Mouse (Mus musculus) thymus, adult 2 months (tissue): Measurements from ENCODE around the gene Txndc9. TPM values are rescaled to one million over a fixed set of nuclear protein-coding genes. Genes with fewer than 3 reads are reported as not detected.

ENCODE experiments used
- DNase-seq: peaks from one replicate; pipeline ENCODE4 v3.0.0; 2021
- H3K27ac ChIP-seq: fragments of 200-500 bp; 2 replicates; pipeline ENCODE4 v1.5.1; 2012; ENCODE audit warnings: low read length, control low read depth; ENCODE audit not compliant: control insufficient read depth, insufficient read depth
- H3K27me3 ChIP-seq: fragments of 200-500 bp; 2 replicates; pipeline ENCODE4 v1.6.1; 2012; ENCODE audit warnings: mild to moderate bottlenecking, low read length, moderate library complexity, mixed read lengths; ENCODE audit not compliant: control insufficient read depth, insufficient read depth
- H3K36me3 ChIP-seq: fragments of 200-500 bp; 2 replicates; pipeline ENCODE4 v1.6.1; 2012; ENCODE audit warnings: mild to moderate bottlenecking, low read length, moderate library complexity; ENCODE audit not compliant: control insufficient read depth, insufficient read depth
- H3K4me1 ChIP-seq: fragments of 200-500 bp; replicated peaks from 2 replicates; pipeline ENCODE4 v1.6.1; 2012; ENCODE audit warnings: low read length; ENCODE audit not compliant: control insufficient read depth, insufficient read depth
- H3K4me3 ChIP-seq: fragments of 200-500 bp; 2 replicates; pipeline ENCODE4 v1.5.1; 2012; ENCODE audit warnings: mild to moderate bottlenecking, low read length, control low read depth, moderate library complexity; ENCODE audit not compliant: control insufficient read depth, insufficient read depth
- CTCF ChIP-seq: fragments of 200-500 bp; IDR thresholded peaks from 2 replicates; pipeline ENCODE4 v1.5.1; 2012; ENCODE audit warnings: mild to moderate bottlenecking, control low read depth, low read length, moderate library complexity, borderline replicate concordance; ENCODE audit not compliant: control insufficient read depth, poor library complexity, insufficient read depth; ENCODE audit errors: extremely low read depth
- POLR2A ChIP-seq: fragments of 200-500 bp; IDR thresholded peaks from 2 replicates; pipeline ENCODE4 v1.6.1; 2012; ENCODE audit warnings: mild to moderate bottlenecking, low read length, control low read depth, moderate library complexity; ENCODE audit not compliant: control insufficient read depth, poor library complexity, insufficient read depth; ENCODE audit errors: extremely low read depth
- WGBS: fragments of 180-500 bp; shearing (Covaris S2); methylation state at CpG from one replicate; pipeline ENCODE4 v1.1.7; 2018; 5-methylcytosine and 5-hydroxymethylcytosine counted together
- polyA plus RNA-seq: library from polyadenylated mRNA; depleted of rRNA; stranded (reverse); fragments of >200 nt; gene quantifications from 2 replicates; pipeline ENCODE4 v1.2.3, GENCODE M21; 2012

The Txndc9 gene
- polyA plus RNA-seq, 1 experiment: 15.3 TPM

DNA sequence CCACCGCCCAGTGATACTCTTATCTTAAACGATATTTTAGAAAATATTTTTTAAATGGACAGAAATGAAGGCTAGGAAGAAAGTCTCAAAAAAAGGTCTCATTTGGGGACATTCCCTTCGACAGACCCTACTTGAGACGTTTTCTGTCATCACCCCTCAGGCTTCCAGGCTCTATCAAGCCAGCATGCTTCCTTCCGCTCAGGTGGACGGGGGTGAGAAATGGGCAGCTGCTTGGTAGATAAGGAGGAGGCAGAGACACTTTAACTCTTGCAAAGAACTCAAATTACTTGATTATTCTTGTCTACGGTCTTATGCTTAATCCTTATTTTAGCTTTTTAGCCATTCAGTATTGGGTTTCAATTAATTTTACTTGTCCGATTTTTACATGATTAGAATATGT is 3.2 kb upstream of the Txndc9 start:
- WGBS: 96% methylated on average over 8 of the region's 8 CpGs
- no peak for TF ChIP-seq CTCF

DNA sequence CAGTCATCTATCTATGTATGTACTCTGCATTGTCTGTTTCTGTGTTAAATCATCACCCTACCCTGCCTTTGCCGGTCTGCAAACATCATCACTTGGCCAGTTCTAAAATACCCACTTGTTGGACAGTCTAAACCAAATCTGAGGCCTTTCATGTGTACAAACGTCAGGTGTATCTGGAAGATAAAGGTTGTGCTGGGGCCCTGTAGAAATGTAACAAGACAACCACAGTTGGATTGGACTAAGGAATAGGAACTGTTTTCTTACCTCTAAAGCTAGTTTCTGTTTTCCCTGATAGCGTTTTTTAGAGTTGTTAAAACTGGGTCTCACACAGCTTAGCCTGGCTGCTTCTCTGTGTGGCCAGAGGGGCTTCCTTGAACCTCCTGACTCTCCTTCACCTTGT is 1.9 kb upstream of the Txndc9 start:
- H3K27ac ChIP-seq: no peak overlapping the region
- WGBS: 71% methylated on average over 3 of the region's 3 CpGs
- H3K4me1 ChIP-seq: 0 out of 2 replicates have a peak, but pooled peaks cover 2% of the 10 kb centered on the region
- no peak for DNase-seq
- peaks cover 8% of the 10 kb centered on the region for H3K36me3 ChIP-seq
- no peak for TF ChIP-seq CTCF
- no peak for TF ChIP-seq POLR2A
- H3K4me3 ChIP-seq: no peak overlapping the region
- no peaks in the 10 kb centered on the region for H3K27me3 ChIP-seq

More for the DNA sequence above, 3.2 kb upstream of the Txndc9 start:
- H3K4me3 ChIP-seq: no peak overlapping the region
- H3K27me3 ChIP-seq: no peaks in the 10 kb centered on the region
- DNase-seq: no peak
- no peaks in the 10 kb centered on the region for H3K36me3 ChIP-seq
- no peak overlapping the region for H3K27ac ChIP-seq
- 0 out of 2 replicates have a peak, but pooled peaks cover 2% of the 10 kb centered on the region for H3K4me1 ChIP-seq

DNA sequence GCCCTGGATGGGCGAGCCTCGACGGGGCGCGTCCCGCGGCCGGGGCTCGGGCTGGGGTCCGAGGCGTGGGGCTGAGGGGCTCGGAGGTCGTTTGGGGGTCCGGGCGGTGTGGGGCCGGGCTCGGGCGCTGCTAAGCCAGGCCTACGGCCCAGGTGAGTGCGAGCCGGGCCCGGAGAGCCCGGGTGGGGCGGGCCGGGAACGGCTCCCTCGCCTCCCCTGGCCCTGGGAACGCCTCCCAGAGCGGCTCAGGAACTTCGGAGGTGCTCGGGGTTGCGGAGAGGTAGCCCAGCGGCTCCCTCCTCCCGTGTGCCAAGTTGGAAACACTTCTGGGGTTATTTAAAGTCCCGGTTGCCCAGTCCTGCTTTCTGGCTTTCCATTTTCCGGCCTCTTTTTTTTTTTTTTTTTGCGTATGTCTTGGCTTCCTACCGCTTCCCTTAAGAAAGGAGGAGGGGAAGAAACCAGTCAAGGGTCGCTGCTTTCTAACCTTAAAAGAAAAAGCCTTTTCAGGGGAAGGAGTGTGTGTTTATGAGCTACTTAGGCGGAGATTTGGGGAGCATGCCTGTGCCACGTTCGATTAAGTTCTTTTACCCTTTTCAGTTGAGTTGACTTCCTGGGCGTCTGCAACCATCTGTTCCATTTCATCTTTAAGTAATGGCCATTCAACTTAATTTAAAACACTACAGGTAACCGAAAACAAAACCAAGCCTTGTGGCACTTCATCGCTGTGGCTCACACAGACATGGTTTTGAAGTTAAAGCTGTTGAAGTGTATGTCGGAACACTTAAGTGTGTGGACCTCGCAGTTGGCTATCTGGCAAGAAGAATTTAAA is 892 bp upstream of the Txndc9 start:
- 3% methylated on average over 44 of the region's 47 CpGs for WGBS
- Histone ChIP-seq H3K27ac (no peak overlapping the region), H3K27me3 (no peaks in the 10 kb centered on the region), H3K36me3 (peaks cover 15% of the 10 kb centered on the region), H3K4me3 (peak overlapping the region; percentile 83), H3K4me1 (0 out of 2 replicates have a peak, but pooled peaks cover 2% of the 10 kb centered on the region)
- DNase-seq: no peak
- TF ChIP-seq CTCF: no peak
- TF ChIP-seq POLR2A: no peak

DNA sequence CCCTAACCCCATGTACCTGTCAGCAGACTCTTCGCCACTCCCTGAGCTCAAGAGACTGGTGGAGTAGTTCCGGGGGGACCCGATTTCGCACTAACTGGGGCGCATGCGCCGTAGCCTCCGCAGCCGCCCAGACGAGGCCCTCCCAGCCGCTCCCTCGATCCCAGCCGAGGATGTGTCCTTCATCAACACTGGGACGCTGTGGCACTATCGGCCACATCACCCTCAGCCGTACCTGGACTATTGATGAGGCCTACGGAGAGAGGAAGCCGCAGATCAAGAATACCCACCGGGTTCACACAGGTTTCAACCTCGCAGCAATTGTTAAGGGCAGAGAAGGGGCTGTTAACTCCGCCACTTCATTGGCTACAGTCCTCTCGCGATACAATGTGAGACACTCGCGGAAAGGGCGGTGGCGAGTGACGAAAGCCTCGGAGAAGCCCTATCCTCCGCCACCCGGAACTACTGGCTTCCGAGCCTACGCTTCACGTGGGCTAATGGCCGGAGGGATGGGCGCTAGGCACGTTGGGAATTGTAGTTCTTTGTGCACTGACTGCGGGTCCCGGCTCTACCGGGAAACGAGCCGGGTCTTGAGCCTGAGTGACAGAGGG is 712 bp downstream of the Txndc9 start:
- peak; percentile 64 for TF ChIP-seq POLR2A
- no peak for TF ChIP-seq CTCF
- no peaks in the 10 kb centered on the region for H3K27me3 ChIP-seq
- H3K27ac ChIP-seq: peak overlapping the region; percentile 71
- H3K4me1 ChIP-seq: 0 out of 2 replicates have a peak, but pooled peaks cover 2% of the 10 kb centered on the region
- under 1% methylated on average over 42 of the region's 42 CpGs for WGBS
- peak overlapping the region; percentile 59 for H3K4me3 ChIP-seq
- peaks cover 30% of the 10 kb centered on the region for H3K36me3 ChIP-seq
- DNase-seq: peak; percentile 97

DNA sequence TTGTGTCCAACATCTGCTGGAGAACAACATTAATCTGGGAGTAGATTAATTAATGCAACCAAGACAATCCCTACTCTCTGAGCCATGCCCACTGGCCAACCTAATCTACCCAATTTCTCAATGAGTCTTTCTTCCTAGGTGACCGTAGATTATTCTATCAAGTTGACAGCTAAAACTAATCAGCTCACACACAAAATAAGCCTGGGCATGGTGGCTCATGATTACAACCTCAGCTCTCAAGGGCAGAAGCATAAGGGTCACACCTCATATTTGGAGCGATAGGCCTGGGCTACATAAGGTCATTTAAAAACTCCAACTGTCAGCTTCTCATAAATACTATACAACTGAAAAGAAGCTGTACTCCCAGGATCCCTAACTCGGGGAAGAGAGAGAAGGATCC is 1.5 kb downstream of the Txndc9 start:
- Histone ChIP-seq H3K4me3 (peak overlapping the region; percentile 59), H3K27ac (no peak overlapping the region), H3K4me1 (0 out of 2 replicates have a peak, but pooled peaks cover 2% of the 10 kb centered on the region), H3K36me3 (peaks cover 33% of the 10 kb centered on the region), H3K27me3 (no peaks in the 10 kb centered on the region)
- WGBS: 38% methylated on average over 3 of the region's 3 CpGs
- no peak for DNase-seq
- TF ChIP-seq POLR2A (no peak), CTCF (no peak)

DNA sequence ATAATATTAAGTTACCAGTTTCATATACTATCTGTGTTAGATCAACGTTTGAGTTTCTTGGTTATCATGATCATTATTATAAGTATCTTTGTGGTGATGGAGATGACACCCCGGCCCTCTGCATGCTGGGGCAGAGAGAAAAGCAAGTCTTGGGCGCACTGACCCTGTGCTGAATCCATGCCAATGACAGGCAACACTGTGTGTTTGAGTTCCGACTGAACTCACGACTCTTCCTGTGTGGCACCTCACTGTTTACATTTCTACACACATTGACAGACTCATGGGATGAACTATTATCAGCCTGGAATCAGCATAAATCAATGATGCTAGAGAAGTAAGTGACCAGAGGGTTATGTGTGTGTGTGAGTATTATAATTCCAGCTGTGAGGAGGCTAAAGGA is 9.8 kb downstream of the Txndc9 start:
- Histone ChIP-seq H3K36me3 (peaks cover 65% of the 10 kb centered on the region), H3K4me3 (no peak overlapping the region), H3K27ac (no peak overlapping the region), H3K4me1 (no peaks in the 10 kb centered on the region), H3K27me3 (no peaks in the 10 kb centered on the region)
- TF ChIP-seq POLR2A: no peak
- no peak for TF ChIP-seq CTCF
- 91% methylated on average over 5 of the region's 5 CpGs for WGBS
- DNase-seq: no peak

DNA sequence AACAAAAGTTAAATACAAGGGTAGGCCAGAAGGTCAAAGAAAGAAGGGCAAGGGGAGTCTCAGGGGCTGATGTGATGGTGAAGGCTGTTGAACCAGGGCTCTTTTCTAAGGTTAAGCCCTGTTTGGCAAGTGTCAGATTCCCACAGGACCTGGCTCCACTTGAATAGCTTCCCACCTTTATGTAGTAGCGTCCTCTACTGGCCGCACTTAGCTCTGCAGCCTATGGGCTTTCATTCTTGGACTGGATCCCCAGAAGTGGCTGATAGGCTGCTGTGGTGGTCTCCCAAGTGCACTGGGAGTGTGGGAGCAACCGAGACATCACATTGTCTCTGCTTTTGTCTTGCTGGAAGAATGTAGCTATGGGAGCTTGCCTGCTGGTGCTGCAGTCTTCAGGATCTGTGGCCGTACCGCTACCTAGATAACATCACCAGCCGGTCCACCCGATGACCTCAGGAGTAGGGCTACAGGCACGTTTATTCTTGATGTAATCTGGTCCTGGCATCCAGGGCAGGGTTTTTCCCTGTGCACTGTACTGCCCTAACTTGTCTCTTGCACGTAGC is 11.8 kb downstream of the Txndc9 start:
- Histone ChIP-seq H3K4me3 (no peak overlapping the region), H3K27me3 (no peaks in the 10 kb centered on the region), H3K4me1 (no peaks in the 10 kb centered on the region), H3K27ac (no peak overlapping the region), H3K36me3 (peaks cover 49% of the 10 kb centered on the region)
- 89% methylated on average over 9 of the region's 9 CpGs for WGBS
- TF ChIP-seq POLR2A: no peak
- TF ChIP-seq CTCF: no peak
- DNase-seq: peak; percentile 13
